Mouse (Mus musculus) CH12.LX (cell line): ENCODE data around the gene U2surp. TPM values are rescaled to one million over a fixed set of nuclear protein-coding genes. Genes with fewer than 3 reads are reported as not detected.
A peak's percentile ranks its signal among the peaks of the same experiment; 100 is the strongest.

ENCODE experiments used
- DNase-seq: peaks from one replicate; pipeline ENCODE4 v3.0.0-alpha.2; 2013; ENCODE audit errors: extremely low read depth
- H3K27ac ChIP-seq: 2 replicates; pipeline ENCODE4 v1.5.1; 2012; ENCODE audit warnings: low read depth, mild to moderate bottlenecking, control low read depth, moderate library complexity; ENCODE audit not compliant: insufficient read depth
- H3K27me3 ChIP-seq: replicated peaks from 2 replicates; pipeline ENCODE3; 2012; ENCODE audit warnings: inconsistent platforms
- H3K36me3 ChIP-seq, 2 experiments: replicated peaks in 1 of 2; 2 replicates each; pipeline versions ENCODE3 to v1.6.1; 2012; ENCODE audit warnings: inconsistent platforms in 1 of 2, low read length in 1 of 2, mild to moderate bottlenecking in 1 of 2, mixed read lengths in 1 of 2, moderate library complexity in 1 of 2; ENCODE audit not compliant: control insufficient read depth in 1 of 2, insufficient read depth in 1 of 2
- H3K4me1 ChIP-seq, 2 experiments: 2 replicates each; pipeline ENCODE4 v1.6.1; 2012; ENCODE audit warnings: inconsistent platforms in 1 of 2, moderate library complexity in 1 of 2; ENCODE audit not compliant: insufficient read depth in 2 of 2, control insufficient read depth in 1 of 2
- H3K4me2 ChIP-seq: 2 replicates; pipeline ENCODE4 v1.6.1; 2012; ENCODE audit warnings: low read depth, mild to moderate bottlenecking, control low read depth; ENCODE audit not compliant: poor library complexity, insufficient read depth, severe bottlenecking
- H3K4me3 ChIP-seq, 3 experiments: fragments of 150-350 bp in 1 of 3; sonication (generic) in 1 of 3; replicated peaks in 1 of 3; 2 replicates each; pipeline versions ENCODE3 to v1.5.1; 2011 to 2012; ENCODE audit warnings: low read depth in 2 of 3, low read length in 2 of 3, mild to moderate bottlenecking in 2 of 3, moderate library complexity in 2 of 3, control low read depth in 1 of 3, improper control_type of control experiment in 1 of 3, inconsistent platforms in 1 of 3, mixed read lengths in 1 of 3; ENCODE audit not compliant: poor library complexity in 1 of 3
- H3K79me2 ChIP-seq: replicated peaks from 2 replicates; pipeline ENCODE4 v1.6.1; 2012; ENCODE audit warnings: mild to moderate bottlenecking, moderate library complexity; ENCODE audit not compliant: control insufficient read depth, poor library complexity, insufficient read depth, severe bottlenecking; ENCODE audit errors: extremely low read depth
- H3K9ac ChIP-seq: 2 replicates; pipeline ENCODE4 v1.6.1; 2012; ENCODE audit warnings: low read depth, mild to moderate bottlenecking, control low read depth, moderate library complexity; ENCODE audit not compliant: insufficient read depth
- H3K9me3 ChIP-seq: replicated peaks from 2 replicates; pipeline ENCODE3; 2012; ENCODE audit warnings: low read length, inconsistent platforms, mixed read lengths
- CHD1 ChIP-seq: IDR thresholded peaks from 2 replicates; pipeline ENCODE4 v1.6.1; 2012; ENCODE audit warnings: low read depth, low read length, improper control_type of control experiment, inconsistent platforms
- CHD2 ChIP-seq: IDR thresholded peaks from 2 replicates; pipeline ENCODE4 v1.6.1; 2011; ENCODE audit warnings: low read length, improper control_type of control experiment
- E2F4 ChIP-seq: IDR thresholded peaks from 2 replicates; pipeline ENCODE4 v1.6.1; 2011; ENCODE audit warnings: low read depth, low read length, improper control_type of control experiment; ENCODE audit not compliant: insufficient replicate concordance
- EP300 ChIP-seq: IDR thresholded peaks from 2 replicates; pipeline ENCODE4 v1.6.1; 2011; ENCODE audit warnings: low read length, improper control_type of control experiment
- ETS1 ChIP-seq: conservative IDR thresholded peaks from 2 replicates; pipeline ENCODE4 v1.6.1; 2012; ENCODE audit warnings: low read depth, mild to moderate bottlenecking, inconsistent platforms, low read length, improper control_type of control experiment, moderate library complexity
- GABPA ChIP-seq: IDR thresholded peaks from 2 replicates; pipeline ENCODE4 v1.6.1; 2012; ENCODE audit warnings: low read depth, low read length, improper control_type of control experiment, inconsistent platforms; ENCODE audit not compliant: insufficient replicate concordance
- IRF4 ChIP-seq: IDR thresholded peaks from 2 replicates; pipeline ENCODE4 v1.6.1; 2014; ENCODE audit warnings: low read depth, mild to moderate bottlenecking, inconsistent platforms, low read length, improper control_type of control experiment
- KAT2A ChIP-seq: IDR thresholded peaks from 2 replicates; pipeline ENCODE4 v1.6.1; 2012; ENCODE audit warnings: low read length, improper control_type of control experiment, inconsistent platforms; ENCODE audit not compliant: insufficient replicate concordance
- MAX ChIP-seq: IDR thresholded peaks from 2 replicates; pipeline ENCODE4 v1.6.1; 2011; ENCODE audit warnings: low read length, improper control_type of control experiment
- MAZ ChIP-seq: IDR thresholded peaks from 2 replicates; pipeline ENCODE4 v1.6.1; 2012; ENCODE audit warnings: low read depth, mild to moderate bottlenecking, inconsistent platforms, low read length, improper control_type of control experiment, moderate library complexity
- MXI1 ChIP-seq: IDR thresholded peaks from 2 replicates; pipeline ENCODE4 v1.6.1; 2011; ENCODE audit warnings: mild to moderate bottlenecking, low read depth, low read length, improper control_type of control experiment
- NRF1 ChIP-seq: IDR thresholded peaks from 2 replicates; pipeline ENCODE4 v1.6.1; 2014; ENCODE audit warnings: low read depth, mild to moderate bottlenecking, inconsistent platforms, low read length, improper control_type of control experiment, moderate library complexity
- POLR2A ChIP-seq: IDR thresholded peaks from 2 replicates; pipeline ENCODE4 v1.6.1; 2011; ENCODE audit warnings: low read depth, mild to moderate bottlenecking, improper control_type of control experiment, low read length
- POLR2AphosphoS2 ChIP-seq: IDR thresholded peaks from 2 replicates; pipeline ENCODE4 v1.6.1; 2011; ENCODE audit warnings: low read depth, low read length, improper control_type of control experiment
- SMC3 ChIP-seq: IDR thresholded peaks from 2 replicates; pipeline ENCODE4 v1.6.1; 2011; ENCODE audit warnings: low read depth, low read length, improper control_type of control experiment
- TBP ChIP-seq: conservative IDR thresholded peaks from 2 replicates; pipeline ENCODE4 v1.6.1; 2011; ENCODE audit warnings: low read depth, low read length, improper control_type of control experiment
- TCF12 ChIP-seq: IDR thresholded peaks from 2 replicates; pipeline ENCODE4 v1.6.1; 2014; ENCODE audit warnings: low read depth, mild to moderate bottlenecking, inconsistent platforms, low read length, improper control_type of control experiment
- USF1 ChIP-seq: IDR thresholded peaks from 2 replicates; pipeline ENCODE4 v1.6.1; 2014; ENCODE audit warnings: low read depth, mild to moderate bottlenecking, inconsistent platforms, low read length, improper control_type of control experiment
- USF2 ChIP-seq: conservative IDR thresholded peaks from 2 replicates; pipeline ENCODE4 v1.6.1; 2011; ENCODE audit warnings: low read depth, low read length, improper control_type of control experiment
- ZC3H11A ChIP-seq: IDR thresholded peaks from 2 replicates; pipeline ENCODE4 v1.6.1; 2012; ENCODE audit warnings: low read depth, mild to moderate bottlenecking, inconsistent platforms, low read length, improper control_type of control experiment
- ZMIZ1 ChIP-seq: IDR thresholded peaks from 2 replicates; pipeline ENCODE4 v1.6.1; 2012; ENCODE audit warnings: low read depth, mild to moderate bottlenecking, inconsistent platforms, low read length, improper control_type of control experiment
- dilution Hi-C: fragments of 300-500 bp; cut with MboI; formaldehyde crosslinking; loops from 2 replicates; pipeline ENCODE4 v1.14.3; 2020; ENCODE audit warnings: low sequenced_read_pairs; ENCODE audit not compliant: extremely low pct_unique_long_range_greater_than_20kb, extremely low pct_ligation_motif_present
- in situ Hi-C: fragments of 300-500 bp; cut with MboI; formaldehyde crosslinking; loops from 3 replicates; pipeline ENCODE4 v1.14.3; 2019; ENCODE audit warnings: low sequenced_read_pairs, low pct_ligation_motif_present, low pct_unique_long_range_greater_than_20kb, mixed read lengths
- polyA plus RNA-seq: library from polyadenylated mRNA; unstranded; fragments of >175 nt; gene quantifications from 2 replicates; pipeline ENCODE4 v1.2.1, GENCODE M21; 2012; ENCODE audit warnings: low read depth; ENCODE audit not compliant: insufficient read length
- total RNA-seq, 2 experiments: library from RNA; depleted of rRNA; stranded (reverse); fragments of 300-350 nt in 1 of 2; fragments of >200 nt in 1 of 2; gene quantifications; 2 replicates each; pipeline ENCODE4 v1.2.3; 2012 to 2014

Gene U2surp
- total and polyA plus RNA-seq, 3 experiments, result 46.5 to 103 (median 87.7) TPM

DNA sequence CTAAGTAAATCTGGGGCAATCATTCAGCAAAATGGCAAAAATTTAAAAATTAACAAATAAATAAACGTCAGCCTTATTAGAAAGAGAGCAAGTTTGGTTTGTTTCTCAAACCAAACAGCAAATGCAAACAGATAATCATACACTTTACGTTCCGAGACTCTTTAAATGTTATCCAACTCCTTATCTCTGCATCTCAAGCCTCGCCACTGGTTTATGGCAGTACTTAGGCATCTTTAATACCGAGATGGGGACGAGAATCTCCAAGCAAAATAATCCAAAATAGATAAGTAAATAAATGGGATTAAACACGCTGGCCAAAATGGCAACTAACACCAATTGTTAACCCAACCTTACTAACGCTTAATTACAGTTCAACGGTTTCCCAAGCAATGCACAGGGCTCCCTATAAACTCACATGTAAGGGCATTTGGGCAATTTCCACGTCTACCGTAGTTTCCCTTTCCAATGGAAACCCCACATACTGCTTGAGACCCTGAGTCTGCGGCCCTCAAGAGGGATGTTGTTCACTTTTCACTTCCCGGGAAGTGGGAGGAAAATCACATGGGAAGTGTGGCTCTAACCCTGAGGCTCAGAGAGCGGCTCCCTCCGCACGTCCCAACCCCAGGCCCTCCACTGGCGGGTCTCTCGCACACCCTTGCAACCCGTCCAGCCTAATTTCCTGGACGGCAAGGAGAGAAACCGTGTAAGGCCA, 947 bp downstream of the U2surp start:
- H3K4me2 ChIP-seq, result peak overlapping the region; percentile 77
- H3K36me3 ChIP-seq, result peaks cover 0 to 8% of the 10 kb centered on the region in 2 experiments
- in situ Hi-C loops, result no loop called here
- H3K79me2 ChIP-seq, result peaks cover 51% of the 10 kb centered on the region
- H3K9ac ChIP-seq, result peak overlapping the region; percentile 93
- H3K4me3 ChIP-seq, result peak overlapping the region; percentile 83 to 100 (median 98)
- no peaks in the 10 kb centered on the region for H3K27me3 ChIP-seq
- dilution Hi-C loops, result no loop called here
- H3K4me1 ChIP-seq, result peaks cover 0 to 19% of the 10 kb centered on the region in 2 experiments; a peak in 2 of 4 replicates
- peak; percentile 14 for DNase-seq
- no peak for TF ChIP-seq GABPA
- no peak for TF ChIP-seq E2F4
- TF ChIP-seq MAX, result no peak
- 0 out of 2 replicates have a peak, but pooled peaks have one; percentile 42 for TF ChIP-seq CHD1
- no peak for TF ChIP-seq USF1
- no peak for TF ChIP-seq TCF12
- no peak for TF ChIP-seq USF2
- no peak overlapping the region; the same call in 1 of the 2 replicates for H3K27ac ChIP-seq
- no peaks in the 10 kb centered on the region for H3K9me3 ChIP-seq

DNA sequence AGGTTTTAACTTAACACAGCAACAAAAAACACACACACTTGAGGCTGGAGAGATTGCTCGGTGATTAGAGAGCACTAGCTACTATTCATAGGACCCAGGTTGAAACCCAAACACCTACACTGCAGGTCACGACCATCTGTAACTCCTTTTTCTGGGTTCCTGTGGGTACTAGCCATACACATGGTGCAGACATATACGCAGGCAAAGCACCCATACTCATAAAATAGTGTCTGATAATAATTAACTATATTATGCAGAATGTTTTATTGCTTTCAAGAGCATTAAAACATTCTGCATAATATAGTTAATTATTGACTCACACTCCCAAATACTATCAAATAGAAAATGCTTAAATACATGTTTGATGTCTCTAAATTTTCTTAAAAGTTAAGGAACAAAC, 6.1 kb downstream of the U2surp start:
- Histone ChIP-seq H3K9me3 (no peaks in the 10 kb centered on the region), H3K27ac (no peak overlapping the region), H3K4me1 (peaks cover 0 to 28% of the 10 kb centered on the region in 2 experiments; a peak in 2 of 4 replicates), H3K4me3 (no peak overlapping the region), H3K4me2 (no peak overlapping the region), H3K27me3 (no peaks in the 10 kb centered on the region), H3K79me2 (peaks cover 77% of the 10 kb centered on the region), H3K9ac (no peak overlapping the region), H3K36me3 (peaks cover 4 to 22% of the 10 kb centered on the region in 2 experiments)
- no peak for DNase-seq
- TF ChIP-seq CHD2, result no peak
- TF ChIP-seq POLR2A, result no peak
- no peak for TF ChIP-seq KAT2A
- no peak for TF ChIP-seq USF1
- TF ChIP-seq EP300, result no peak
- no peak for TF ChIP-seq ETS1
- no peak for TF ChIP-seq SMC3
- TF ChIP-seq MAZ, result no peak
- no peak for TF ChIP-seq ZMIZ1
- TF ChIP-seq GABPA, result no peak
- no peak for TF ChIP-seq MXI1
- TF ChIP-seq USF2, result no peak
- TF ChIP-seq ZC3H11A, result no peak
- TF ChIP-seq NRF1, result no peak
- TF ChIP-seq IRF4, result no peak
- no peak for TF ChIP-seq POLR2AphosphoS2
- TF ChIP-seq TBP, result no peak
- no peak for TF ChIP-seq MAX
- in situ Hi-C loops, result no loop called here
- dilution Hi-C loops, result no loop called here
